Mouse (Mus musculus): ENCODE measurements around the gene Cep19. TPM values are rescaled to one million over a fixed set of nuclear protein-coding genes. Genes with fewer than 3 reads are reported as not detected.

Cep19 gene
- total RNA-seq, 2 experiments from 2014 or later: 38.4 to 40.7 TPM

GRCm38 (mm10) chr16:32105698-32106097, 6.1 kb downstream of the Cep19 start:
- DNase-seq: no peak
- intact Hi-C loops (cut with DNase I): no loop called here

- intact Hi-C loops (cut with DNase I): no loop called here
- DNase-seq: no peak
These were observed 7.9 kb downstream of the Cep19 start for GRCm38 (mm10) chr16:32107342-32108045.

GRCm38 (mm10) chr16:32108170-32108569, 8.6 kb downstream of the Cep19 start:
- DNase-seq: no peak
- intact Hi-C loops (cut with DNase I): no loop called here

GRCm38 (mm10) chr16:32108578-32108977, 9.0 kb downstream of the Cep19 start:
- intact Hi-C loops (cut with DNase I): no loop called here

GRCm38 (mm10) chr16:32110951-32111699, 11.5 kb downstream of the Cep19 start:
- no peak for DNase-seq
- intact Hi-C loops (cut with DNase I): loop anchor here (10.0 kb wide), 1 partner anchor 354 kb away; no protein-coding TSS in a partner anchor

More at GRCm38 (mm10) chr16:32108578-32108977, 9.0 kb downstream of the Cep19 start:
- DNase-seq: no peak

GRCm38 (mm10) chr16:32113541-32114218, 14.1 kb downstream of the Cep19 start:
- intact Hi-C loops (cut with DNase I): loop anchor here (10.0 kb wide), 1 partner anchor 351 kb away; no protein-coding TSS in a partner anchor
- DNase-seq: peak; percentile 41

DNA sequence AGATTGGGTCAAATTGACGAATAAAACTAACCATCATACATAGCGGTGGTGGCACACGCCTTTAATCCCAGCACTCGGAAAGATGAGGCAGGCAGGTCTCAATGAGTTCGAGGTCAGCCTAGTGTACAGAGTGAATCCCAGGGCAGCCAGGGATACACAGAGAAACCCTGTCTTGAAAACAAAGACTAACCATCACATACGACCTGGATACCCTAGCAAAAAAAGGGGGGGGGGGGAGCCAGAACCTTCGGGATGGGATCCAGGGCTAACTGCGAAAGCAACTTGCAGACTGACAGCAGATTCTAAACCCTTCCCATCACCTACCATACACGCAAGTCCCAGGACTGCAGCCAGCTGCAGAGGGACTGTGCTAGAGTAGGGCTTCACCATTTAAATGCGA, 14.8 kb downstream of the Cep19 start:
- no peak for DNase-seq
- intact Hi-C loops (cut with DNase I): loop anchor here (10.0 kb wide), 1 partner anchor 350 kb away; no protein-coding TSS in a partner anchor

DNA sequence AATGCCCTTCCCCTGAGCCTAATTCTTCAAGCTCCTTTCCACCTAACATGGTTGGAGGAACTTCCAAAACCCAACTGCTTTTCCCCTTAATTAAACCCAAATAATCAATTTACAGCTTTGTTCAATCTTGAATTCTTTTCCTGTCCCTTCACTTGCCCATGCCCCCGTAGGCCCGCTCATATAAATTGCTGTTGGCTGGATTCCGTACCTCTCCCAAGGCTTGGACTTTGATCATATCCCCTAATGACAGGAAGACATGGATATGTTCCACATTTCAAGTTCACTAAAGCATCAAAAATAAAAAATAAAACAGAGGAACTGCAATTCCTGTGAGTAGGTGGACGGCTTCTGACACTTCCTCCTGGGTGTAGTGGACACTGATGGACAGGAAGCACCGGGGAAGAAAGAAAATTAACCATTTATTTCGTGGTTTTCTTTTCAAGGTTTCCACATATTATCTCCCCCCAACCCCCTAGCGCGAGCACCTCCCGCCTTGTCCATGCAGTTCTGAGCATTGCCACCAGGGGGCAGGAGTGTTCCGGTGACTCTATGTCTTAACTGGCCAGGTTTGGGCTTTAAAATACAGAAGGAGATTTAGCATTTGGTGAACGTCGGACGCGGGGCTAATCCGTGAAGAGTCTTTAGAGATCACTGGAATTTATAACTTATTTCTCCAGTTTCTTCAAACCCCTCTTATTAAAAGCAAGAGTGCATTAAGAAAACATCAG, 15.5 kb downstream of the Cep19 start:
- intact Hi-C loops (cut with DNase I): loop anchor here (10.0 kb wide), 1 partner anchor 350 kb away; no protein-coding TSS in a partner anchor
- peak; percentile 79 for DNase-seq

DNA sequence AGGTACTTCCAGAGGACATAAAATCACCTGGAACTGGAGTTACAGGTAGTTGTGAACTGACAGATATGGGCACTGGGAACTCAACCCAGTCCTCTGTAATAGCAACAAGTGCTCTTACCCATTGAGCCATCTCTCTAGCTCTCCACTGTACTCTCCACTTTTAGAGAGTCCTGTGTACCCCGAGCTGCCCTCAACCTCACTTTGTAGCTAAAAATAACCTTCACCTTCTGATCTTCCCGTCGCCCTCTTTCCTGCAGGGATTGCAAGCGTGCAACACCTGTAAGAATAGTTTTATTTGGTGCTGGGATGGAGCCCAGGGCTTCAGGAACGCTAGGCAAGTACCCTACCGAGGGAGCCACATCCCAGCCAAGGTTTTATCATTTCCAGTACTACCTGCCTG, 16.2 kb downstream of the Cep19 start:
- intact Hi-C loops (cut with DNase I): loop anchor here (10.0 kb wide), 1 partner anchor 349 kb away; no protein-coding TSS in a partner anchor
- no peak for DNase-seq

DNA sequence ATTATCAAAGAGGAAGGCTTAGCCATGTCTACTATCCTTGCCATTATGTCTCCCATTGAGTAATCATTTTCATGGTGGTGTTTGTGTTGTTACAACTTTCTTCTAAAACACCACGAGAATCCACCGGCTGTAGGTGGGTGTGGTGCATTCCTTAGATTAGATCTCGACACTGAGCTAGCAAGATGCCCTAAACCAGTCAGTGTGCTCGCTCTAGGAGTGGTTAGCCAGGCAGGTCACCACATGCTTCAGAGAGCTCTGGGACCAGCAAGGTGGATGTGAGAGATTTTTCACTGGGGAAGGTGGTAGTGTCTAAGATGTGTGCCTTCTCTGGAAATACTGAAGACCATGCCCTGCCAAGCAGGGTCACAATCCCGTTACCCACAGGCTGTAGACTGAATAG, 16.6 kb downstream of the Cep19 start:
- DNase-seq: no peak

DNA sequence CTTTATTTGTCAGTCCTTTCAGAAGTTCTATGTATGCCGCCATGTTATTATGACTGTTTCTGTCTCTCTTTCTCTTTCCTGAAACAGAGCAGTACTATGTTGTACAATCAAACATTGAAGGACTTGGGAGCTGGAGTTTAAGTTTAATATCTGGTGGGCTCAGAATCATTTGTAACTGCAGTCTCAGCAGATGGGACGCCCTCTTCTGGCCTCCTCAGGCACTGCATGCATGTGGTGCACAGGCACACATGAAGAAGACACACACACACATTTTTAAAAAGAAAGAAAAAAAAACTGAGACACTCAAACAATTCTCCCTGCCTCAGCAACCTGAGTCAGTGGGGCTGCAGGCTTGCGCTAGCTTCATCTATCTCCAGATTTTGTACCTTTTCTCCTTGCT, 20.9 kb downstream of the Cep19 start:
- intact Hi-C loops (cut with DNase I): no loop called here
- no peak for DNase-seq

More for the DNA sequence above, 16.6 kb downstream of the Cep19 start:
- intact Hi-C loops (cut with DNase I): loop anchor here (10.0 kb wide), 1 partner anchor 349 kb away; no protein-coding TSS in a partner anchor

GRCm38 (mm10) chr16:32124020-32124419, 24.4 kb downstream of the Cep19 start:
- intact Hi-C loops (cut with DNase I): no loop called here

DNA sequence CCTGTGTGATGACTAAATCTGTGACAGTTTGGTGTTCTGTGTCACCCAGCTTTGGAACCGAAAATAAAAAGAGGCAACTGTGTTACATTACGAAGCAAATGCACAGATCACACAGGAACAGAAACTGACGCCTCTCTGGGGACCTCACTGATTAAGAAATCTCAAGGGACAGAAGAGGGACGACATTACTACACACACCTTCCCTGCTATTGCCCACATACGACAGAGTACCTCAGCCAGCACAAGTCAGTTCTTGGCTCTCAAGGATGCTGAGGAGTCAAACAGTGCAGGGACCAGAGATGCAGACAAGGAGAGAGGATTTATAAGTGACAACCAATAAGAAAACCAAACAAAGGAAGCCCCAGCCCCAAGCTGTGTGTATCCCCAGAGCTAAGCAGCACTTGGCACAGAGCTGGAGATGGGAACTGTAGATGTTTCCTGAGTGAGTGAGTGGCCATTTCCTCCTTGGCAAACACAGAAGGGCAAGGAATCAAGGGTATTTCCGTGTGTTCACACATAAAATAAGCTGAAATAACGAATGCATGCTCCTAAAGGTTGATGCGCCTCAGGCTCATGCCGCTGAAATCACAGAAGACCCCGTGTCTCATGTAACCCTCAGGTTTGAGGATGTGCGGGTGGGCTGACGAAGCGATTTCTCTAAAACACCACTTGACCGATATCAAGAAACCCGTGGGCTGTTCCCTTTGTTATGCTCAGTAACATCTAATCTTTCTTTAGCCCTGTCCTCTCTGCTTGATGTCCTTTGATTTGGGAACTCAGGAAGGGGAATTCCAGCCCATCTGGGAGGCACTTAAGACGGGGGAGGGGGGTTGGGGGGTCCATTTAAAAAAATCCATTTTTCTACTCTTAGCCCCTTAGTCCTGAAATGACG, 25.1 kb downstream of the Cep19 start:
- DNase-seq: no peak
- intact Hi-C loops (cut with DNase I): no loop called here

More at GRCm38 (mm10) chr16:32124020-32124419, 24.4 kb downstream of the Cep19 start:
- no peak for DNase-seq

DNA sequence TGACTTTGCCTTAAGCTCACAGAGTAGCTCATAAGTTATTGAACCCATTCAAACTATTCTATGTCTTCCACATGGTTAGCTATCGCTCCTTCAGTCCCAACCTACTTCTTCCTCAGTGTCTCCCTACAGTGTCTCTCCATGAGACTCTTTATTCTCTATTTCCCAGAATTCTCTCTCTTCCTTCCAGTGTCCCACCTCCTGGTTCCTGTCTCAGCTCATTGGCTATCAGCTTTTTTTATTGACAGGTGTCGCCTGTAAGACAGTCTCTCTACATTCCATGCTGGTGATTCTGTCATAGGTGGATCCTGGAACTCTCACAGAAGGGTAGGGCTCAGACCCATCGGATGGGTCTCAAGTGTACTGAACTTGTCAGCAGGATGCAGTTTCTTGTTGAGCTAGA, 25.8 kb downstream of the Cep19 start:
- DNase-seq: no peak

DNA sequence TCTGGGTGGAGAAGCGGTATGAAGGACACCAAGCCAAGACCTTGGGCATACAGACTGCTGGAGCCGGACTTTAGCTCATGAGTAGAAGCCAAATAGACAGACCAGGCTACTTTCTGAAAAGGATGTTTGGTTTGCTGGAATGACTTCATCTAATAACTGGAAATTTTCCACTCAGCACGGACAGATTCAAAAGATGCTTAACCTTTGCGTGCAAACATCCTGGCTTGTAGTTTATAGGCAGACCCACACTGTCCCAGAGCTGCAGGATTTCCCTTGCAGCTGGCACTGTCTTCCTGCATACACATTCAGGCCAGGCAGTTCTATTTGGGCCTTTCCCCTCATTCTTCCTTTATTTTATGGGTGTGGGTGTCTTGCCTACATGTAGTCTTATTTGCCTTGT, 27.4 kb downstream of the Cep19 start:
- no peak for DNase-seq
- intact Hi-C loops (cut with DNase I): no loop called here

More for the DNA sequence above, 25.8 kb downstream of the Cep19 start:
- intact Hi-C loops (cut with DNase I): no loop called here

GRCm38 (mm10) chr16:32129449-32130189, 30.0 kb downstream of the Cep19 start:
- intact Hi-C loops (cut with DNase I): no loop called here
- DNase-seq: no peak

DNA sequence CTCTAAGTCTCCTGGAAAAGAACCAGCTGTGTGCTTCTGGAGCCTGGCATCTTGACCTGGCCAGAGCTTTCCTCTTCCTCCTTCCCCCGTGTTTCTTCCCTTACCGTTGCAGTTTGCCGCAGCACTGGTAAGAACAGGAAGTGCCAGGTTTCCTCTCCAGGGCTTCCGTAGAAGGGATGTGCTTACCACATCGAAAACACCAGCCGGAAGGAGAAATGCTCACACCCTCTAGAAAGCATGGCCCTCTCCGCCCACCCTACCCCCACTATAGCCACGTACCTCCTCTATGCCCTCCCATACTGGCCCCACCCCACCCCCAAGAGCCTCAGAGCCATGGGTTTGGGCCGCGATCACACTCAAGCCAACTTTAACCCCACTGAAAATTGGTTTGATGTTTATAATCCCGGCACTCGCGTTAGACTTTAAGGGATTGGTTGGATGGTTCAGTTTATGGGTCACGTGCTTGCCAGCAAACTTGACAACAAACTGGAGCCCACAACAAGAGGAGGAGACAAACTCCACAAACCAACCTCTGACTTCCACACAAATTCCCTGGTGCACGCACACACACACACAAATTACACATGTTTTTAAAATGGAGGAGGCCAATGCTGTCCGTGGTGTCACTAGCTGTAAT, 30.7 kb downstream of the Cep19 start:
- intact Hi-C loops (cut with DNase I): no loop called here

GRCm38 (mm10) chr16:32133148-32133547, 33.5 kb downstream of the Cep19 start:
- no peak for DNase-seq
- intact Hi-C loops (cut with DNase I): no loop called here

More for the DNA sequence above, 30.7 kb downstream of the Cep19 start:
- DNase-seq: no peak
